8 mouse cellular contexts compared by ENCODE assay signal in genomic region chr17:45886420-45887049, GRCm38 (mm10).
DNase-seq lines count a peak whose midpoint lies in the region; ATAC-seq and TF ChIP-seq lines count a peak whose summit lies in the region.

No protein-coding gene starts in this region.

- no peak overlapping the region for H3K9ac ChIP-seq in embryonic facial prominence, embryonic 15.5 days
- no peak overlapping the region for H3K9ac ChIP-seq in intestine, postnatal 0 days (ENCODE audit: low read depth, low read length)
- H3K9ac ChIP-seq in liver, embryonic 16.5 days (ENCODE audit: low read depth, low read length) = no peak overlapping the region

- no peaks in the 10 kb centered on the region for H3K9me3 ChIP-seq in embryonic facial prominence, embryonic 15.5 days (replicated peaks)
- H3K9me3 ChIP-seq in intestine, postnatal 0 days (ENCODE audit: control insufficient read depth) = no peaks in the 10 kb centered on the region
- H3K9me3 ChIP-seq in liver, embryonic 16.5 days (replicated peaks; ENCODE audit: control insufficient read depth, low read length) = no peaks in the 10 kb centered on the region

- H3K27me3 ChIP-seq in embryonic facial prominence, embryonic 15.5 days = no peaks in the 10 kb centered on the region
- H3K27me3 ChIP-seq in intestine, postnatal 0 days (replicated peaks; ENCODE audit: control insufficient read depth, insufficient read depth, low read length) = no peaks in the 10 kb centered on the region
- no peaks in the 10 kb centered on the region for H3K27me3 ChIP-seq in liver, embryonic 16.5 days (ENCODE audit: control insufficient read depth, insufficient read depth, low read depth, low read length)
- no peaks in the 10 kb centered on the region; the same call in 1 of the 2 replicates for H3K27me3 ChIP-seq in cerebellum, adult 2 months (ENCODE audit: control insufficient read depth, insufficient read depth, low read length)

- peaks cover 39% of the 10 kb centered on the region for H3K4me1 ChIP-seq in embryonic facial prominence, embryonic 15.5 days
- peaks cover 14% of the 10 kb centered on the region; the same call in 1 of the 2 replicates for H3K4me1 ChIP-seq in intestine, postnatal 0 days (replicated peaks; ENCODE audit: control insufficient read depth, insufficient read depth, low read length)
- peaks cover 3% of the 10 kb centered on the region; the same call in 1 of the 2 replicates for H3K4me1 ChIP-seq in liver, embryonic 16.5 days (ENCODE audit: control insufficient read depth, low read depth, low read length)
- peaks cover 7% of the 10 kb centered on the region for H3K4me1 ChIP-seq in cerebellum, adult 2 months (ENCODE audit: control insufficient read depth, insufficient read depth, low read length)

- peak overlapping the region; percentile 33 for H3K4me2 ChIP-seq in embryonic facial prominence, embryonic 15.5 days (replicated peaks)
- 0 out of 2 replicates have a peak overlapping the region, but pooled peaks have one; percentile 37 for H3K4me2 ChIP-seq in intestine, postnatal 0 days (replicated peaks; ENCODE audit: low read depth)
- H3K4me2 ChIP-seq in liver, embryonic 16.5 days (ENCODE audit: low read depth, low read length) = no peak overlapping the region

- peak; percentile 71 for ATAC-seq in embryonic facial prominence, embryonic 15.5 days (ENCODE audit: insufficient number of reproducible peaks, low FRiP score, low TSS enrichment, low read depth)
- ATAC-seq in intestine, postnatal 0 days = no peak
- ATAC-seq in liver, embryonic 16.5 days (ENCODE audit: low read depth) = 0 out of 2 replicates have a peak, but pooled peaks have one; percentile 7

- DNase-seq in ZHBTc4 (ENCODE audit: low read depth, low spot score) = peak; percentile 78
- DNase-seq in cerebellum, adult 2 months = no peak
- no peak for DNase-seq in layer of hippocampus, postnatal 36 days
- no peak for DNase-seq in frontal cortex, postnatal 25 days (ENCODE audit: low spot score in 2 of 2)
- no peak for DNase-seq in spleen, postnatal 36 days (ENCODE audit: low spot score in 2 of 2)

- TF ChIP-seq CTCF in intestine, postnatal 0 days (IDR thresholded peaks at IDR 0.05; ENCODE audit: low read depth) = no peak
- TF ChIP-seq CTCF in cerebellum, adult 2 months (IDR thresholded peaks at IDR 0.05; ENCODE audit: borderline replicate concordance, insufficient read depth, low read depth, low read length) = no peak

- WGBS in embryonic facial prominence, embryonic 15.5 days = 4% methylated on average over 17 of the region's 17 CpGs
- 42% methylated on average over 17 of the region's 17 CpGs for WGBS in intestine, postnatal 0 days
- 21% methylated on average over 17 of the region's 17 CpGs for WGBS in liver, embryonic 16.5 days (ENCODE audit: insufficient replicate concordance)
- WGBS in cerebellum, adult 2 months = 26% methylated on average over 17 of the region's 17 CpGs

- peak overlapping the region; percentile 35; the same call in 1 of the 2 replicates for H3K27ac ChIP-seq in embryonic facial prominence, embryonic 15.5 days (replicated peaks)
- no peak overlapping the region for H3K27ac ChIP-seq in intestine, postnatal 0 days (ENCODE audit: low read depth, low read length)
- no peak overlapping the region for H3K27ac ChIP-seq in liver, embryonic 16.5 days (ENCODE audit: low read length)
- no peak overlapping the region for H3K27ac ChIP-seq in cerebellum, adult 2 months (ENCODE audit: insufficient read depth, low read length)

- H3K4me3 ChIP-seq in embryonic facial prominence, embryonic 15.5 days (replicated peaks) = no peak overlapping the region
- no peak overlapping the region for H3K4me3 ChIP-seq in intestine, postnatal 0 days (ENCODE audit: low read depth, low read length)
- H3K4me3 ChIP-seq in liver, embryonic 16.5 days (ENCODE audit: low read depth, low read length) = no peak overlapping the region
- no peak overlapping the region for H3K4me3 ChIP-seq in cerebellum, adult 2 months (replicated peaks; ENCODE audit: insufficient read depth, low read depth, low read length)

- TF ChIP-seq POLR2A in cerebellum, adult 2 months (IDR thresholded peaks at IDR 0.05; ENCODE audit: borderline replicate concordance, insufficient read depth, low read length) = no peak

- no peaks in the 10 kb centered on the region for H3K36me3 ChIP-seq in embryonic facial prominence, embryonic 15.5 days
- no peaks in the 10 kb centered on the region for H3K36me3 ChIP-seq in intestine, postnatal 0 days (ENCODE audit: control insufficient read depth, insufficient read depth)
- no peaks in the 10 kb centered on the region for H3K36me3 ChIP-seq in liver, embryonic 16.5 days (ENCODE audit: control insufficient read depth, insufficient read depth)
